Mouse (Mus musculus) stomach, embryonic 15.5 days (tissue): Measurements from ENCODE around the gene Rasgef1c. TPM values are rescaled to one million over a fixed set of nuclear protein-coding genes. Genes with fewer than 3 reads are reported as not detected.

Experiments
- microRNA-seq: library from miRNA; unstranded; fragments of <30 nt; microRNA quantifications from one replicate; pipeline ENCODE4, GENCODE M21; 2016
- polyA plus RNA-seq: library from polyadenylated mRNA; unstranded; fragments of >200 nt; fragmentation: Nextera tagmentation; extraction: Ambion mirVana; gene quantifications from 2 replicates; pipeline ENCODE4 v1.2.1, GENCODE M21; 2015

Rasgef1c gene
- polyA plus RNA-seq, 1 experiment from 2014 or later: 0.49 TPM

Small RNAs within 50 kb of the gene (microRNA-seq; reads per million reads assigned to microRNA genes)
- not detected for gene Gm23492

Other genes starting within 250 kb of the Rasgef1c start
- not detected in 2 replicates for gene Scgb3a1, start 238.2 kb upstream of the Rasgef1c start, polyA plus RNA-seq
- gene Cnot6, start 189.1 kb upstream of the Rasgef1c start, polyA plus RNA-seq: 47.6 and 49.2 TPM in 2 replicates
- 8.1 and 8.7 TPM in 2 replicates for gene Gfpt2, start 107.7 kb upstream of the Rasgef1c start, polyA plus RNA-seq
- 31.3 and 34.8 TPM in 2 replicates for gene Mapk9, start 55.1 kb upstream of the Rasgef1c start, polyA plus RNA-seq
- 57.1 and 57.8 TPM in 2 replicates for gene Rnf130, start 123.5 kb downstream of the Rasgef1c start, polyA plus RNA-seq
- 33.4 and 35.9 TPM in 2 replicates for gene Tbc1d9b, start 229.6 kb downstream of the Rasgef1c start, polyA plus RNA-seq